Mouse (Mus musculus): ENCODE data around the gene Tspan31.

GRCm38 (mm10) chr10:127068360-127069038, 1.6 kb downstream of the Tspan31 start:
- TF ChIP-seq POLR2A (IDR thresholded peaks at IDR 0.05; ENCODE audit: borderline replicate concordance, insufficient read depth, low read length) (no peak), CTCF (IDR thresholded peaks at IDR 0.05; ENCODE audit: borderline replicate concordance, insufficient read depth, low read depth, low read length) (no peak)

Data from cerebellum, adult 2 months (tissue).